Mouse (Mus musculus): ENCODE results near the gene Smim12. TPM values are rescaled to one million over a fixed set of nuclear protein-coding genes. Genes with fewer than 3 reads are reported as not detected.

Gene Smim12
- total RNA-seq, 2 experiments from 2014 or later: 50.9 to 54.2 TPM

Other genes starting within 250 kb of the Smim12 start
- 100 to 1,000 TPM; 233 to 291 TPM for gene Sfpq, start 222.5 kb upstream of the Smim12 start, total RNA-seq (2021)
- gene Zmym1, start 182.6 kb upstream of the Smim12 start, total RNA-seq (2021): 1 to 10 TPM; 6.6 to 8.1 TPM
- 10 to 100 TPM; 13.4 to 17.3 TPM for gene Zmym6, start 166.4 kb upstream of the Smim12 start, total RNA-seq (2021)
- 10 to 100 TPM; 15.0 to 19.6 TPM for gene Tmem35b, start 120.1 kb upstream of the Smim12 start, total RNA-seq (2021)
- 1 to 10 TPM; 4.9 to 6.1 TPM for gene Dlgap3, start 74.6 kb upstream of the Smim12 start, total RNA-seq (2021)
- 1 to 10 TPM; 2.7 to 3.1 TPM for gene Gja4, start 70.3 kb downstream of the Smim12 start, total RNA-seq (2021)
- not detected for gene Gjb3, start 87.1 kb downstream of the Smim12 start, total RNA-seq (2021)
- gene Gjb4, start 110.3 kb downstream of the Smim12 start, total RNA-seq (2021): not detected
- under 1 TPM in 1 of 2 experiments, not detected in 1; 0.17 TPM for gene Gjb5, start 114.4 kb downstream of the Smim12 start, total RNA-seq (2021)

Measured in adrenal gland, adult 18-20 months (tissue).